Mouse (Mus musculus): Measurements from ENCODE around the gene Tmem161a.

DNA sequence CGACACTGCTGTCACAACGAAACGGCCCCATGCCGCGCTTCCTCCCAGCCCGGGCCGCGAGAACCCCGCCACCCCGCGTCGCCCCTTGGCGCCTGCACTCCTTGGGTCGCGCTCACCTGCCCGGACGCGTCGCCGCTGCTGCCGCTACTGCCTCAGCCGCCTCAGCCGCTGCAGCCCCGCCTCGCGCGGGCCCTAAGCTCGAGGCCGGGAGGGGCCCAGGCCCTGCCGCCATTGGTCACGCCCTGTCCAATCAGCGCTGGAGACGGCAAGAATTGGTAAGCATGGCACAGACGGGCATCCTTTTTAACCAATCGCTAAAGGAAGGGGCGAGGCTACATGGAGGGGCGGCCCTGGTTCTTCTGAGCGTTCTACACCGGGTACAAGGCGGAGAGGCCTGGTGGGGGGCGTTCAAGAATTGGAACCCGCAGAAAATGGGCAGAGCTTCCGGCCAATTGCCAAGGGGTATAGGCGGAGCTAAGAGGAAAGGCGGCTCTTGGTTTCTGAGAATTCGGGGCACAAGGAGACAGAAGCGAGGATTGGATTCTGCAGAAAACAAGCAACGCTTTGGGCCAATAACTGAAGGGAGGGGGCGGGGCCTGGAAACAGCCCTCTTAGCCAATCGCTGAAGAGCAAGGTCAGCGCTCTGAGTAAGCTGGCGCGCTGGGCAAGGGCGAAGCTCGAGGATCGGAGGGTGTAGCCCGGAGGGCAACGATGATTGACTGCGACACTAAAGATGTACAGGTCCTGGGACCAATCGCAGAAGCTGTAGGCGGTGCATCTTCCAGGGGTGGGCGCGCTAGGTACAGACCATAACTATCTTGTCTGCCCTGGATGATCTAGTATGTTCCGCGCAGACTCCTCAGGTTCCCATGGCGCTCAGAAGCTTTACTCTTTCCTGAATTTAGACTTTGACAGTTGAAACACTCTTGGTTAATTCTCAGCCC, 40.2 kb downstream of the Tmem161a start, which contains the start of gene Slc25a42:
- TF ChIP-seq CTCF (IDR thresholded peaks at IDR 0.05; ENCODE audit: extremely low read depth, insufficient read depth, low read length) (no peak), POLR2A (IDR thresholded peaks at IDR 0.05; ENCODE audit: extremely low read depth, insufficient read depth, low read length) (peak; percentile 90)

All from cortical plate, adult 2 months (tissue).